Mouse (Mus musculus) neural tube, embryonic 12.5 days (tissue): ENCODE results near the gene Scml4. TPM values are rescaled to one million over a fixed set of nuclear protein-coding genes. Genes with fewer than 3 reads are reported as not detected.

Source experiments
- ATAC-seq: fragments of 200-750 bp; cut with Nextera tagmentation; 2 replicates; pipeline ENCODE4 v1.8.0; 2017; ENCODE audit warnings: low read depth, mild to moderate bottlenecking, moderate TSS enrichment, moderate library complexity; ENCODE audit not compliant: low FRiP score
- H3K27ac ChIP-seq: fragments of 300-500 bp; sonication (generic); 2 replicates; pipeline ENCODE4 v1.5.1; 2016
- H3K27me3 ChIP-seq: fragments of 300-500 bp; sonication (generic); replicated peaks from 2 replicates; pipeline ENCODE4 v1.6.1; 2016; ENCODE audit warnings: mild to moderate bottlenecking
- H3K36me3 ChIP-seq: fragments of 300-500 bp; sonication (generic); 2 replicates; pipeline ENCODE4 v1.6.1; 2016; ENCODE audit warnings: mild to moderate bottlenecking
- H3K4me1 ChIP-seq: fragments of 300-500 bp; sonication (generic); 2 replicates; pipeline ENCODE4 v1.6.1; 2016
- H3K4me2 ChIP-seq: fragments of 300-500 bp; sonication (generic); replicated peaks from 2 replicates; pipeline ENCODE4 v1.6.1; 2016; ENCODE audit warnings: mild to moderate bottlenecking
- H3K4me3 ChIP-seq: fragments of 300-500 bp; sonication (generic); 2 replicates; pipeline ENCODE4 v1.5.1; 2016
- H3K9ac ChIP-seq: fragments of 300-500 bp; sonication (generic); 2 replicates; pipeline ENCODE4 v1.6.1; 2016; ENCODE audit warnings: mild to moderate bottlenecking
- H3K9me3 ChIP-seq: fragments of 300-500 bp; sonication (generic); 2 replicates; pipeline ENCODE4 v1.6.1; 2016; ENCODE audit warnings: mild to moderate bottlenecking
- WGBS: fragments of 180-500 bp; shearing (Covaris S2); methylation state at CpG from one replicate; pipeline ENCODE4 v1.1.7; 2016; 5-methylcytosine and 5-hydroxymethylcytosine counted together
- polyA plus RNA-seq: library from polyadenylated mRNA; unstranded; fragments of >200 nt; fragmentation: Nextera tagmentation; extraction: Ambion mirVana; gene quantifications from 2 replicates; pipeline ENCODE4 v1.2.1, GENCODE M21; 2016

The Scml4 gene
- polyA plus RNA-seq, 1 experiment from 2014 or later = 3.0 TPM

DNA sequence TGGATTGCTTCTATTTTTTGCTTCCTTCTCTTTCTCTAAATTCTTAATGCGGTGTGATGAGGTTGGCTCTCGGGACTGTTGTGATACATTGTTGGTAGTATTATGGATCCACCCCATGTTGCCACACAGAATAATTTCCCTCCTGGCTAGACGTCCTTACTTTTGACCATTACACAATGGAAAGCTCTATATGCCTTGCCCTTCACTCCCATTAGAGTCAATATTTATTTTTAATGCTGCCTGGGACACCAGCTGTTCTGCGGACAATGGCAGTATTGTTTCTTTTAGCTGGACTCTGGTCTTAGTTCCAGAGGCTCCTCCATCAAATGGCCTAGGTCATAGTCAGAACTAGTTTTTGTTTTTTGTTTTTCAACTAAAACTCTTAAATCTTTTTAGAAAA, 32.1 kb downstream of the Scml4 start:
- Histone ChIP-seq H3K4me2 (no peak overlapping the region), H3K4me3 (no peak overlapping the region), H3K27ac (no peak overlapping the region), H3K4me1 (peaks cover 11% of the 10 kb centered on the region), H3K36me3 (no peaks in the 10 kb centered on the region), H3K27me3 (no peaks in the 10 kb centered on the region), H3K9me3 (no peaks in the 10 kb centered on the region), H3K9ac (no peak overlapping the region)
- WGBS = 40% methylated on average over 4 of the region's 4 CpGs
- no peak for ATAC-seq

DNA sequence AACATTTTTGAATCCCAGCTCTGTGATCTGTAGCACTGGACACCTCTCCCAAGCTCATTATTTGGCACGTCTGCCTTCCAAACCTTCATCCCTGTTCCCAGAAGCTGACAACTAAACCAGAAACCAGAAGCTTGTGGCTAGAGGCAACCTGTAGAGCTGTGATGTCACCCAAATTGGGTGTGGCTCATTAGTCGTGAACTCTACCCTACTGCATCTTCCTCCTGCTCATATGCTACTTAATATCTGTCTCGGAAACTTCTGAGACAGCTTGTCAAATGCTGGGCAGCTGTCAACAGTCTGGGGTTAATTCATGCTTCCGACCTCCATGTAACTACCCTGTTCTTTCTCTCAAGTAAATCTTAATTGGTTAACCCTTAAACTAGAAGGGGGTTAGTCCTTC, 32.8 kb downstream of the Scml4 start:
- H3K36me3 ChIP-seq = no peaks in the 10 kb centered on the region
- no peak overlapping the region for H3K27ac ChIP-seq
- WGBS = 84% methylated on average over 4 of the region's 4 CpGs
- H3K27me3 ChIP-seq = no peaks in the 10 kb centered on the region
- ATAC-seq = no peak
- H3K4me1 ChIP-seq = peaks cover 11% of the 10 kb centered on the region
- H3K4me3 ChIP-seq = no peak overlapping the region
- H3K9ac ChIP-seq = no peak overlapping the region
- H3K9me3 ChIP-seq = no peaks in the 10 kb centered on the region
- no peak overlapping the region for H3K4me2 ChIP-seq

DNA sequence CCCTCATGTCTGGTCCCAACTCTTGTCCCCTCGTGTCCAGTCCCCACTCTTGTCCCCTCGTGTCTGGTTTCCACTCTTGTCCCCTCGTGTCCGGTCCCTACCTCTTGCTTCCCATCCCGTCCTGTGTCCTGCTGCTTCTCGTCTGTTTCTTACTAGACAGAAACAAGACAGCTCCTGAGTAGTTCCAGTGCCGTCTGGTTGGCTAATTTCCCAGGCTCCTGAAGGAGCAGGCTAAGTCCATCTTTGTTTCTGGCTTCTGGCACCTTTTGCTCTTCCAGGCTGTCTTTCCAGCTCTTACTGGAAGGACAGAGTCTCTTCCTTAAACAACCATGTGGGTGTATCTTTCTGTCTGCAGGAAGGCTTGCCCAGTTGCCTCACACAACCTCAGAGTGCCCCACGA, 33.7 kb downstream of the Scml4 start:
- Histone ChIP-seq H3K9ac (no peak overlapping the region), H3K4me1 (peaks cover 11% of the 10 kb centered on the region), H3K36me3 (no peaks in the 10 kb centered on the region), H3K4me2 (no peak overlapping the region), H3K27ac (no peak overlapping the region), H3K27me3 (no peaks in the 10 kb centered on the region), H3K4me3 (no peak overlapping the region), H3K9me3 (no peaks in the 10 kb centered on the region)
- ATAC-seq = no peak
- 78% methylated on average over 8 of the region's 8 CpGs for WGBS

DNA sequence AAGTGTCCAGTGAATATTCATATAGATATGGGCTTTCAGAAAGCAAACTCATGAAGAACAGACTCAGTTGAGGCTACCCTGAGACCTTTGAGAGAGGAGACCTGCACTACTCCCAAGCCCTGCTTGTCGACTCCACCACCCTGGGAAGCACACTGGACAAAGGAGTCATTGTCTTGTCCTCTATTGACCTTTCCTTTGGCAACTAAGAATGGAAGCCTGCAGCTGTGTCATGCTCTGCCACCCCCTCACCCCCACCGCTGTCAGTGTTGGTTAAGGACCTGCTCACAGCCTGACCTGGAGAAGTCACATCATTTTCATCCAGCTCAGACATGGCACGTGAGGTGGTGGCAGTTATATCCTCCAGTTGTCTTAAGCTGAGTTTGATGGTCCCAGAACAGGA, 34.1 kb downstream of the Scml4 start:
- no peak overlapping the region for H3K4me3 ChIP-seq
- no peaks in the 10 kb centered on the region for H3K9me3 ChIP-seq
- 40% methylated on average over 3 of the region's 3 CpGs for WGBS
- H3K27ac ChIP-seq = no peak overlapping the region
- no peaks in the 10 kb centered on the region for H3K27me3 ChIP-seq
- no peaks in the 10 kb centered on the region for H3K36me3 ChIP-seq
- H3K9ac ChIP-seq = no peak overlapping the region
- ATAC-seq = no peak
- H3K4me2 ChIP-seq = no peak overlapping the region
- peaks cover 11% of the 10 kb centered on the region for H3K4me1 ChIP-seq

DNA sequence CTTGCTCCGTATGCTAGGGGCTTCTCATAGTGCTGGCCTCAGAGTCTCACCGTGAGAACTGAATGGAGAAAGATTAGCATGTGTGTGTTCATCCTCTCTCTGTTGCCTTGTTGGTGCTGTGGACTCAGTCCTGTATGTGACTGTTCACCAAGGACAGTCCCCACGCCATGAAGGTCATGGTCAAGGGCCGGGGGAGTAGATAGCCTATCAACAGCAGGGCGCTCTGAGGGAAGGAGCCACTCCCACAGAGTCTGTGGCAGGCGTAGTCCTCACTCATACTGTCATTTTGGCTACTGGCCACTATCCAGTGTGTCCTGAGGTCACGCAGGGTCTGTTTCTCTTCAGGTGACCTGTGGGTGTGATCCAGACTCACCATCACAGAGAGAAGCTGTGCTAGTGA, 34.5 kb downstream of the Scml4 start:
- H3K9me3 ChIP-seq = no peaks in the 10 kb centered on the region
- H3K4me3 ChIP-seq = no peak overlapping the region
- no peaks in the 10 kb centered on the region for H3K36me3 ChIP-seq
- H3K9ac ChIP-seq = no peak overlapping the region
- no peak overlapping the region for H3K27ac ChIP-seq
- WGBS = 83% methylated on average over 7 of the region's 7 CpGs
- H3K27me3 ChIP-seq = no peaks in the 10 kb centered on the region
- no peak for ATAC-seq
- no peak overlapping the region for H3K4me2 ChIP-seq
- H3K4me1 ChIP-seq = peaks cover 11% of the 10 kb centered on the region

DNA sequence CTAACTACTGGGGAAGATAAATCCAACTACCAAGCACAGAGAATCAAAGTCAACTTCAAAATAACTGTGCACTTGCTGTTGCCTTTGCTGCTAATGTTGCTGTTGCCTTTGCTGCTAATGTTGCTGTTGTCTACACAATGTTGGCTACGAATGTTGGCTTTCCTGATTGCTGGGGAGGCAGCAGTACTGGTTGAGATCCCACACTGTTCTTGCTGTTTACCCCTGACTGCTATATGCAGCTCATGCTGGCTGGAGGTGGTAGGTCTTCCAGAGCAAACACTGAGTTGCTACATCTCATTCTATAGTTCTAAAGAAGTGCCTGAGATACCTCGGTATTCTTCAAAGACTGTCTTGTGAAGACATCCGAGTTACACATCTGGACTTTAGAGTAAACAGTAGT, 36.5 kb downstream of the Scml4 start:
- H3K4me1 ChIP-seq = peaks cover 11% of the 10 kb centered on the region
- 91% methylated on average over 3 of the region's 3 CpGs for WGBS

DNA sequence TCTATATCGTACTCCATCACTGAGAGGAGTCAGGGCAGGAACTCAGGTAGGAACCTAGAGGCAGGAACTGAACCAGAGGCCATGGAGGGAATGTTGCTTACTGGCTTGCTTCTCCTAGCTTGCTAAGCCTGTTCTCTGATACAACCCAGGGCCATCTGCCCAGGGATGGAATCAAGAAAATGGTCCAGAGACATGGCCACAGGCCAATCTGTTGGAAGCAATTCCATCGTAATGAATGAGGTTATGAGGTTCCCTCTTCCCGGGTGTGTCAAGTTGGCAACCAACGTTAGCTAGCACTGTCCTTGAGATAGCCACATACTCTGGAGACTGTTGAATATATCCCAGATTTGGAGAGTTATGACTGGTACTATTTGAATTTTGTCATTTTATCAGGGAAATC, 37.0 kb downstream of the Scml4 start:
- no peaks in the 10 kb centered on the region for H3K9me3 ChIP-seq
- H3K27me3 ChIP-seq = no peaks in the 10 kb centered on the region
- no peak overlapping the region for H3K9ac ChIP-seq
- H3K27ac ChIP-seq = no peak overlapping the region
- peaks cover 11% of the 10 kb centered on the region for H3K4me1 ChIP-seq
- no peaks in the 10 kb centered on the region for H3K36me3 ChIP-seq
- 85% methylated on average over 4 of the region's 4 CpGs for WGBS
- no peak overlapping the region for H3K4me3 ChIP-seq
- H3K4me2 ChIP-seq = no peak overlapping the region
- no peak for ATAC-seq

More for the DNA sequence above, 36.5 kb downstream of the Scml4 start:
- Histone ChIP-seq H3K9me3 (no peaks in the 10 kb centered on the region), H3K4me2 (no peak overlapping the region), H3K4me3 (no peak overlapping the region), H3K9ac (no peak overlapping the region), H3K36me3 (no peaks in the 10 kb centered on the region), H3K27me3 (no peaks in the 10 kb centered on the region), H3K27ac (no peak overlapping the region)
- ATAC-seq = no peak

DNA sequence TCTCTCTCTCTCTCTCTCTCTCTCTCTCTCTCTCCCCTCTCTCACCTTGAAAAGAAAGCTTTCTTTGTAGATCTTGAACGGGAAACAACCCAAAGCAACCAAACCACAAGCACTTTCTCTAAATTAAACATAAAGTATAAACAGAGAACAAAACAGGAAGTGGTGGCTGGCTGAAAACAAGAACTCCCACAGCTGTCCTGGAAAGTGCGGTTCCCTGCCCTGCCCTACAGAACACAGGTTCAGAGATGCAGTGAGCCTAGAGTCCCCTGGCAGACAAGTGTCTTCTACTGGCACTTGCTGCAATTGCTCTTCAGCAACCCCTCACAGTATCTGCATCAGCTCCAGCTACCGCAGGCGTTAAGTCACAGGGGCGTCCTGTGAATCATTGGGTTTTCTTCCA, 37.5 kb downstream of the Scml4 start:
- H3K4me1 ChIP-seq = peaks cover 7% of the 10 kb centered on the region
- H3K36me3 ChIP-seq = no peaks in the 10 kb centered on the region
- H3K27ac ChIP-seq = no peak overlapping the region
- H3K27me3 ChIP-seq = no peaks in the 10 kb centered on the region
- ATAC-seq = no peak
- no peak overlapping the region for H3K4me2 ChIP-seq
- no peaks in the 10 kb centered on the region for H3K9me3 ChIP-seq
- 88% methylated on average over 5 of the region's 5 CpGs for WGBS
- no peak overlapping the region for H3K9ac ChIP-seq
- H3K4me3 ChIP-seq = no peak overlapping the region

DNA sequence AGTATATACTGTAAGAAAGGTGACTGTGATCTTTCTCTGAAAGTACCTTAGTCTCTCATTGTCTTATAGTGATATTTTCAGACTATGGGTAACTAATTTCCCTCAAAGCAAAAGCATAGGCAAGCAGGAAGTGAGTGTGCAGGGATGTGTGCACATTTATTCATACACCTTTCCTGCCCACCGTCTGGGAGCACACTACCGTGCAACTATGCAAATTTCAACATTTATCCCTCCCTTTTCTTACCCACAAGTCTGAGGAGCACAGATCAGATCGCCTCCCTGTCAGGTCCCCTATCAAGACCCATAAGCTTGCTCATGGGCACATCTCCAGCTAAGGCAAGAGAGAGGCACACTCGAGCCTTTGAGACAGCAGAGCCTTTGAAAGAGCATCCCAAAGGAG, 41.2 kb downstream of the Scml4 start:
- H3K36me3 ChIP-seq = no peaks in the 10 kb centered on the region
- no peak overlapping the region for H3K9ac ChIP-seq
- no peaks in the 10 kb centered on the region for H3K9me3 ChIP-seq
- H3K27me3 ChIP-seq = no peaks in the 10 kb centered on the region
- 80% methylated on average over 4 of the region's 4 CpGs for WGBS
- no peak overlapping the region for H3K27ac ChIP-seq
- ATAC-seq = no peak
- no peak overlapping the region for H3K4me3 ChIP-seq
- no peaks in the 10 kb centered on the region for H3K4me1 ChIP-seq
- no peak overlapping the region for H3K4me2 ChIP-seq

DNA sequence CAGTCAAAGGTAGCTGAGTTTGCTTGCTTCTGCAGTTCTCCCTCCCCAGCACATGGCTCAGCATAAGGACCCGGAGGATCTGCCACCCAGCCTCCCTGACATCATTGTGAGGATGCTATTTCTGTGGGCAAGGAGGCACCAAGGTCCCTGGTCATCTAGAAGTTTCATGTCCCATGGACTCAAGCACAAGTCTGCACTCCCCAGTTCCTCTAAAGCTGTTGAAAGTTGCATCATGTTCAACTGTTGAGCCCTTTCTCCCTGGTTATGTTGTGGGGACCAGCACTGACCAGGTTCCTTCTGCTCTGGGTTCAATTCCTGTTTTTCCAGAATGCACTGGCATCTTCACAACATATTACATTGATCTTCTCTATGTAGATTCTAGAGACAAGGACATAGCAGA, 42.9 kb downstream of the Scml4 start:
- Histone ChIP-seq H3K4me3 (no peak overlapping the region), H3K4me1 (no peaks in the 10 kb centered on the region), H3K9ac (no peak overlapping the region), H3K36me3 (no peaks in the 10 kb centered on the region), H3K27ac (no peak overlapping the region), H3K9me3 (no peaks in the 10 kb centered on the region), H3K4me2 (no peak overlapping the region), H3K27me3 (no peaks in the 10 kb centered on the region)
- WGBS = 92% methylated on average over 1 of the region's 1 CpGs
- ATAC-seq = no peak

DNA sequence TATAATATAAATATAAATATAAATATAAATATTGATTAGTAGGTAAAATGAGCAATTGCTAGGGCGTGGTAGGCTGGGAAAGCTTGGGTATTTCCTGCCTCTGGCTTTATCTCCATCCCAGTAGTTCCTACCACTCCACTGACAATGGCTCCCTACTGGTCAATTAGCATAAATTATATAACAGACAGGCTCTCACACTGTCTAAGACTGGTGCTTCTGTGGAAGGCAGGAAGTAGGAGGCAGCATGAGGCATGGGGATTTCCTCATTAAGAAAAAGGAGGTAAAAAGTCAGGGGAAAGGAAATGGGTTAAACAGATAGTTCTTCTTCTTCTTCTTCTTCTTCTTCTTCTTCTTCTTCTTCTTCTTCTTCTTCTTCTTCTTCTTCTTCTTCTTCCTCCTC, 48.4 kb downstream of the Scml4 start:
- ATAC-seq = no peak
- Histone ChIP-seq H3K27ac (no peak overlapping the region), H3K4me2 (no peak overlapping the region), H3K4me1 (0 out of 2 replicates have a peak, but pooled peaks cover 4% of the 10 kb centered on the region), H3K36me3 (no peaks in the 10 kb centered on the region), H3K27me3 (no peaks in the 10 kb centered on the region), H3K9ac (no peak overlapping the region), H3K4me3 (no peak overlapping the region), H3K9me3 (no peaks in the 10 kb centered on the region)
- 59% methylated on average over 1 of the region's 1 CpGs for WGBS

DNA sequence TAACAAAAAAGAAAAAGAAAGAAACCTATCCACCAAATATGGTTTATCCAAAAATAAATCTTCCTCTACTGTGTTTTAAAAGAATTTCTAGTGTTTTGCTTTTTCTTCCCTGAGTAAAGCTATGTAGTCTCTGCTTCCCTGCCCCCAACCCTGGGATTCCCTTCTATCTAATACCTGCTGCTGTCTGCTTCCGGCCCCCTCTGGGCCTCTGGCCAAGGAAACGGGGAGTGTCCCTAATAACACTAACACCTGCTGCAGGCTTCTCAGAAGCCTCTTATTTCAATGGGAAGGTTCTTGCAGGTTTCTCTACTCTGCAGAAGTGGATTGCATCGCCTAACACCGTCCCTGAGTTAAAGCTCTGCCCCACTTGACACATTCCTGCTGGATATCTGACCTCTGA, 50.4 kb downstream of the Scml4 start:
- Histone ChIP-seq H3K9ac (no peak overlapping the region), H3K9me3 (no peaks in the 10 kb centered on the region), H3K4me3 (no peak overlapping the region), H3K36me3 (no peaks in the 10 kb centered on the region), H3K4me2 (no peak overlapping the region), H3K4me1 (0 out of 2 replicates have a peak, but pooled peaks cover 4% of the 10 kb centered on the region), H3K27ac (no peak overlapping the region), H3K27me3 (no peaks in the 10 kb centered on the region)
- ATAC-seq = no peak
- WGBS = 59% methylated on average over 4 of the region's 4 CpGs

DNA sequence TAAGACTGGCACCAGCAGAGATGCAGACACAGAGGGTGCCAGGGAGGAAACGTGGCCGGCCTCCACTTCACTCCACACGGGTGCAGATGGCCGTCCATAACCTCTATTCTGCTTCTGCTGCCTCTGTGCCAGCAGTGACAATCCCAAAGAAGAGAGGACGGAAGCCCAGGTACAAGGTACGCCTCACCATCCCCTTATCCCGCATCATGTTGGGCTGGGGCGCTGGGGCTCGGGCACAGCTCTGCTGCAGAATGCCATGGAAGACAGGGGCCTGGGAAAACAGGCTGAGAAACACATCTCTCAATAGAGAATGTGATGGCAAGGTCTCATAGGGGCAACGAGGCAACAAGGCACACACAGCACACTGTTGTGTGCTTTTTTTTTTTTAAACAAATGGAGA, 51.9 kb downstream of the Scml4 start:
- Histone ChIP-seq H3K36me3 (no peaks in the 10 kb centered on the region), H3K27me3 (no peaks in the 10 kb centered on the region), H3K4me1 (0 out of 2 replicates have a peak, but pooled peaks cover 4% of the 10 kb centered on the region), H3K9ac (no peak overlapping the region), H3K27ac (no peak overlapping the region), H3K4me2 (no peak overlapping the region), H3K9me3 (no peaks in the 10 kb centered on the region), H3K4me3 (no peak overlapping the region)
- WGBS = 88% methylated on average over 10 of the region's 10 CpGs
- no peak for ATAC-seq
